In the genomic region with DNA sequence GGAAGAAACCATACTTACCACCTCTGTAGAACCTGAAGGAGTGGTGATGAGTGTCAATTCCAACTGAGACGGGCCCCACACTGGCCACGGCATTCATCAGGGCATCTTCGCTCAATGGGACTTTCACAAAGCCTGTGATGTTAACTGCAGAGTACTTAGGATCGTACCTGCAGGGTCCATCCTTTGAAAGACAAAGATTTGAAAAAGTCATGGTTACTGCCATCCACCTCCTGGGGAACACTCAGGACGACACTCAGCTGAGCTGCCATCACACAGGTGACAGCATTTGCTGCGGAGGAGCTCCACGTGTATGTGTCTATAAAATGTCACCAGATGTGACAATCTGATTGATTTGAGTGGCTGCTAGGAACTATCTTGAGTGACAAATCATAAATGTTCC, we compare ENCODE assay signal across 47 mouse cellular contexts. TPM values are rescaled to one million over a fixed set of nuclear protein-coding genes. Genes with fewer than 3 reads are reported as not detected.
"Had no signal": no experiment of that assay in that cellular context is flagged by ENCODE, and none has a peak within 500 bp of the region (broad histone marks: within the 10 kb centered on the region; RNA-seq: fewer than 3 reads in every experiment).

No protein-coding gene starts in this region.

- H3K27me3 ChIP-seq: limb, embryonic 12.5 days; limb, embryonic 13.5 days; limb, embryonic 15.5 days; liver, embryonic 12.5 days; liver, embryonic 13.5 days; liver, embryonic 15.5 days; lung, embryonic 15.5 days; megakaryocyte, embryonic 14.5 days; midbrain, embryonic 12.5 days; midbrain, embryonic 13.5 days; midbrain, embryonic 15.5 days; neural tube, embryonic 12.5 days had no signal

- H3K4me3 ChIP-seq: limb, embryonic 10.5 days; limb, embryonic 12.5 days; limb, embryonic 13.5 days; limb, embryonic 15.5 days; liver, embryonic 12.5 days; liver, embryonic 13.5 days; liver, embryonic 15.5 days; lung, embryonic 15.5 days; megakaryocyte, embryonic 14.5 days; midbrain, embryonic 10.5 days; midbrain, embryonic 12.5 days; midbrain, embryonic 13.5 days; midbrain, embryonic 15.5 days; myocyte; neural tube, embryonic 12.5 days had no signal

- DNase-seq: left cerebral cortex, postnatal 4 days; liver; liver, embryonic 13.5 days; liver, postnatal 0 days; lung, adult 18-20 months; lung, adult 2 months; lung, embryonic 14.5 days; lung, postnatal 10 days; lung, postnatal 14 days; lung, postnatal 36 days; lung, postnatal 4 days; midbrain, embryonic 14.5 days had no signal

- H3K9me3 ChIP-seq: limb, embryonic 10.5 days; limb, embryonic 12.5 days; limb, embryonic 13.5 days; limb, embryonic 15.5 days; liver, embryonic 12.5 days; liver, embryonic 13.5 days; liver, embryonic 15.5 days; lung, embryonic 15.5 days; megakaryocyte, embryonic 14.5 days; midbrain, embryonic 10.5 days; midbrain, embryonic 12.5 days; midbrain, embryonic 13.5 days; midbrain, embryonic 15.5 days; neural tube, embryonic 12.5 days had no signal

- H3K27ac ChIP-seq: limb, embryonic 10.5 days; limb, embryonic 12.5 days; limb, embryonic 13.5 days; limb, embryonic 15.5 days; liver, embryonic 12.5 days; liver, embryonic 13.5 days; liver, embryonic 14.5 days; liver, embryonic 15.5 days; lung, embryonic 15.5 days; macrophage; midbrain, embryonic 10.5 days; midbrain, embryonic 12.5 days; midbrain, embryonic 13.5 days; midbrain, embryonic 15.5 days; neural tube, embryonic 12.5 days had no signal

- H3K36me3 ChIP-seq: limb, embryonic 10.5 days; limb, embryonic 12.5 days; limb, embryonic 13.5 days; limb, embryonic 15.5 days; liver, embryonic 12.5 days; liver, embryonic 13.5 days; liver, embryonic 15.5 days; lung, embryonic 15.5 days; midbrain, embryonic 10.5 days; midbrain, embryonic 12.5 days; midbrain, embryonic 13.5 days; midbrain, embryonic 15.5 days; neural tube, embryonic 12.5 days had no signal

- H3K4me1 ChIP-seq: limb, embryonic 10.5 days; limb, embryonic 12.5 days; limb, embryonic 13.5 days; limb, embryonic 15.5 days; liver, embryonic 12.5 days; liver, embryonic 13.5 days; liver, embryonic 15.5 days; lung, embryonic 15.5 days; midbrain, embryonic 10.5 days; midbrain, embryonic 12.5 days; midbrain, embryonic 13.5 days; midbrain, embryonic 15.5 days; neural tube, embryonic 12.5 days had no signal

RNA-seq across cellular contexts. Expression of a gene that starts 2.9 kb away (rescaled TPM):
- total RNA-seq: left cerebral cortex, postnatal 10 days; left cerebral cortex, postnatal 14 days; left cerebral cortex, postnatal 25 days; left cerebral cortex, postnatal 36 days; left cerebral cortex, postnatal 4 days; liver, adult 2 months; megakaryocyte progenitor cell, adult 5-6 weeks; megakaryocyte, adult 5-6 weeks; megakaryocyte-erythroid progenitor cell, adult 5-6 weeks; midbrain, postnatal 0 days; monocyte, adult 5-6 weeks had no signal
- polyA plus RNA-seq: limb, embryonic 10.5 days; limb, embryonic 11.5 days; limb, embryonic 12.5 days; limb, embryonic 13.5 days; limb, embryonic 14.5 days; limb, embryonic 15.5 days; liver, adult 2 months; liver, embryonic 11.5 days; liver, embryonic 12.5 days; liver, embryonic 13.5 days; liver, embryonic 14.5 days; liver, embryonic 15.5 days; liver, embryonic 16.5 days; liver, postnatal 0 days; lung, adult 2 months; lung, embryonic 14.5 days; lung, embryonic 15.5 days; lung, embryonic 16.5 days; lung, postnatal 0 days; macrophage; midbrain, embryonic 10.5 days; midbrain, embryonic 11.5 days; midbrain, embryonic 12.5 days; midbrain, embryonic 13.5 days; midbrain, embryonic 14.5 days; midbrain, embryonic 15.5 days; midbrain, embryonic 16.5 days; midbrain, postnatal 0 days; myocyte; neural tube, embryonic 11.5 days; neural tube, embryonic 12.5 days had no signal

RNA-seq across cellular contexts. Expression of a gene that starts 19.3 kb away (rescaled TPM):
- total RNA-seq: left cerebral cortex, postnatal 10 days; left cerebral cortex, postnatal 14 days; left cerebral cortex, postnatal 25 days; left cerebral cortex, postnatal 36 days; left cerebral cortex, postnatal 4 days; liver, adult 2 months; megakaryocyte progenitor cell, adult 5-6 weeks; megakaryocyte, adult 5-6 weeks; megakaryocyte-erythroid progenitor cell, adult 5-6 weeks; midbrain, postnatal 0 days; monocyte, adult 5-6 weeks had no signal
- polyA plus RNA-seq: limb, embryonic 10.5 days; limb, embryonic 11.5 days; limb, embryonic 12.5 days; limb, embryonic 13.5 days; liver, adult 2 months; liver, embryonic 11.5 days; liver, embryonic 12.5 days; liver, embryonic 13.5 days; liver, embryonic 14.5 days; liver, embryonic 15.5 days; liver, embryonic 16.5 days; liver, postnatal 0 days; lung, adult 2 months; lung, embryonic 14.5 days; lung, embryonic 15.5 days; lung, embryonic 16.5 days; lung, postnatal 0 days; macrophage; midbrain, embryonic 10.5 days; midbrain, embryonic 11.5 days; midbrain, embryonic 12.5 days; midbrain, embryonic 13.5 days; midbrain, embryonic 14.5 days; midbrain, embryonic 15.5 days; midbrain, embryonic 16.5 days; midbrain, postnatal 0 days; myocyte; neural tube, embryonic 11.5 days; neural tube, embryonic 12.5 days had no signal
